Mouse (Mus musculus) ES-E14 (cell line): ENCODE measurements around the gene Gm1113.

Experiments used
- MAFK ChIP-seq: IDR thresholded peaks from 2 replicates; pipeline ENCODE4 v1.6.1; 2014; ENCODE audit warnings: mild to moderate bottlenecking, low read depth, low read length, inconsistent platforms; ENCODE audit not compliant: insufficient read depth
- ZNF384 ChIP-seq: IDR thresholded peaks from 2 replicates; pipeline ENCODE4 v1.6.1; 2012; ENCODE audit warnings: low read depth, low read length, inconsistent platforms

GRCm38 (mm10) chr9:35523941-35524411 is 5.9 kb upstream of the Gm1113 start:
- TF ChIP-seq MAFK: no peak
- TF ChIP-seq ZNF384: no peak
